Mouse (Mus musculus) stomach, embryonic 16.5 days (tissue): ENCODE measurements around the gene Myog. TPM values are rescaled to one million over a fixed set of nuclear protein-coding genes. Genes with fewer than 3 reads are reported as not detected.

ENCODE experiments used
- ATAC-seq: fragments of 200-750 bp; cut with Nextera tagmentation; 2 replicates; pipeline ENCODE4 v1.8.0; 2017; ENCODE audit warnings: moderate number of reproducible peaks, moderate TSS enrichment; ENCODE audit not compliant: insufficient read depth, low FRiP score
- H3K27ac ChIP-seq: fragments of 300-500 bp; sonication (generic); 2 replicates; pipeline ENCODE4 v1.5.1; 2014; ENCODE audit warnings: low read length
- H3K27me3 ChIP-seq: fragments of 300-500 bp; sonication (generic); 2 replicates; pipeline ENCODE4 v1.6.1; 2014; ENCODE audit warnings: low read length, control low read depth, mixed read lengths; ENCODE audit not compliant: control insufficient read depth, insufficient read depth
- H3K36me3 ChIP-seq: fragments of 300-500 bp; sonication (generic); 2 replicates; pipeline ENCODE4 v1.6.1; 2014; ENCODE audit warnings: low read length; ENCODE audit not compliant: control insufficient read depth, insufficient read depth
- H3K4me1 ChIP-seq: fragments of 300-500 bp; sonication (generic); 2 replicates; pipeline ENCODE4 v1.6.1; 2014; ENCODE audit warnings: low read length, control low read depth, mixed read lengths; ENCODE audit not compliant: control insufficient read depth, insufficient read depth
- H3K4me2 ChIP-seq: fragments of 300-500 bp; sonication (generic); 2 replicates; pipeline ENCODE4 v1.6.1; 2014; ENCODE audit warnings: low read depth, low read length, mixed read lengths
- H3K4me3 ChIP-seq: fragments of 300-500 bp; sonication (generic); replicated peaks from 2 replicates; pipeline ENCODE4 v1.5.1; 2014; ENCODE audit warnings: mild to moderate bottlenecking, low read length
- H3K9ac ChIP-seq: fragments of 300-500 bp; sonication (generic); 2 replicates; pipeline ENCODE4 v1.6.1; 2014; ENCODE audit warnings: low read length
- H3K9me3 ChIP-seq: fragments of 300-500 bp; sonication (generic); replicated peaks from 2 replicates; pipeline ENCODE4 v1.6.1; 2016; ENCODE audit warnings: low read length, control low read depth; ENCODE audit not compliant: control insufficient read depth
- WGBS: fragments of 180-500 bp; shearing (Covaris S2); extraction: QIAGEN DNeasy Blood & Tissue Kit; methylation state at CpG from one replicate; pipeline ENCODE4 v1.1.7; 2014; 5-methylcytosine and 5-hydroxymethylcytosine counted together
- polyA plus RNA-seq: library from polyadenylated mRNA; unstranded; fragments of >200 nt; fragmentation: Nextera tagmentation; extraction: Ambion mirVana; gene quantifications from 2 replicates; pipeline ENCODE4 v1.2.1, GENCODE M21; 2015

Myog gene
- polyA plus RNA-seq, 1 experiment from 2014 or later: 28.7 TPM

DNA sequence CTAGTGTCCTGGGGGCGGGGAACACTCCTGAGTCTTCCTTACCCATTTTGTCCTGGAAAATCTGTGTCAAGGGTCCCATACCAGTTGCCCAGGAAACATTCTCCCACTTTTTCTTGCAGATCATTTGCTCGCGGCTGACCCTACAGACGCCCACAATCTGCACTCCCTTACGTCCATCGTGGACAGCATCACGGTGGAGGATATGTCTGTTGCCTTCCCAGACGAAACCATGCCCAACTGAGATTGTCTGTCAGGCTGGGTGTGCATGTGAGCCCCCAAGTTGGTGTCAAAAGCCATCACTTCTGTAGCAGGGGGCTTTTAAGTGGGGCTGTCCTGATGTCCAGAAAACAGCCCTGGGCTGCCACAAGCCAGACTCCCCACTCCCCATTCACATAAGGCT is 1.8 kb downstream of the Myog start:
- H3K4me3 ChIP-seq: no peak overlapping the region
- H3K9me3 ChIP-seq: peaks cover 4% of the 10 kb centered on the region; the same call in 1 of the 2 replicates
- WGBS: 72% methylated on average over 8 of the region's 8 CpGs
- H3K4me1 ChIP-seq: no peaks in the 10 kb centered on the region
- H3K27me3 ChIP-seq: no peaks in the 10 kb centered on the region
- no peak overlapping the region for H3K4me2 ChIP-seq
- no peaks in the 10 kb centered on the region for H3K36me3 ChIP-seq
- ATAC-seq: no peak
- no peak overlapping the region for H3K27ac ChIP-seq
- no peak overlapping the region for H3K9ac ChIP-seq

DNA sequence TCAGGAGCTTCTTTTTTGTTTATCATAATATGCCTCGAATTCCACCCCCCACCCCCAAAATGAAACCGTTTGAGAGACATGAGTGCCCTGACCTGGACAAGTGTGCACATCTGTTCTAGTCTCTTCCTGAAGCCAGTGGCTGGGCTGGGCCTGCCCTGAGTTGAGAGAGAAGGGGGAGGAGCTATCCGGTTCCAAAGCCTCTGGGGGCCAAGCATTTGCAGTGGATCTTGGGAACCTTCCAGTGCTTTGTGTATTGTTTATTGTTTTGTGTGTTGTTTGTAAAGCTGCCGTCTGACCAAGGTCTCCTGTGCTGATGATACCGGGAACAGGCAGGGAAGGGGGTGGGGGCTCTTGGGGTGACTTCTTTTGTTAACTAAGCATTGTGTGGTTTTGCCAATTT is 2.3 kb downstream of the Myog start:
- H3K27me3 ChIP-seq: no peaks in the 10 kb centered on the region
- 27% methylated on average over 5 of the region's 5 CpGs for WGBS
- H3K4me3 ChIP-seq: no peak overlapping the region
- H3K9me3 ChIP-seq: peaks cover 4% of the 10 kb centered on the region; the same call in 1 of the 2 replicates
- no peak overlapping the region for H3K9ac ChIP-seq
- no peak overlapping the region for H3K4me2 ChIP-seq
- no peak overlapping the region for H3K27ac ChIP-seq
- ATAC-seq: no peak
- H3K4me1 ChIP-seq: no peaks in the 10 kb centered on the region
- H3K36me3 ChIP-seq: no peaks in the 10 kb centered on the region

DNA sequence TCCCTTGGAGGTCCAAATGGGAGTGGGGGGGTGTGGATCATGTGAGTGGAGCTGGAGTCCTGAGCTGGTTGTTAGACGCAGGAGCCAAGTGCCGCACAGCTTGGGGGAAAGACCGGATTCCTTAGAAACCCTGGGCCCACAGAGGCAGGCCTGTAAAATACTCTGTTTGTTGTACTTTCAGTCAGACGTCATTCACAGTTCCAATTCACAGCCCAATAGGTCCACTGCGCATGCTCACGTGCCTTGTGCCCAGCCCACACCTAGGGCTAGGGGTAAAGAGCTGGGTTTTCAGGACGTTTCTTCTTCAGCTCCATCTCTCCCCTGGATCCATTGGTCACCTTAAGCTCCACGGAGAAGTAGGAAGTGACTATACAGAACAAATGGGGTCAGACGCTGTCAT is 2.8 kb downstream of the Myog start:
- no peaks in the 10 kb centered on the region for H3K4me1 ChIP-seq
- ATAC-seq: no peak
- H3K9me3 ChIP-seq: peaks cover 4% of the 10 kb centered on the region; the same call in 1 of the 2 replicates
- H3K9ac ChIP-seq: no peak overlapping the region
- H3K4me3 ChIP-seq: no peak overlapping the region
- no peak overlapping the region for H3K4me2 ChIP-seq
- no peak overlapping the region for H3K27ac ChIP-seq
- no peaks in the 10 kb centered on the region for H3K36me3 ChIP-seq
- H3K27me3 ChIP-seq: no peaks in the 10 kb centered on the region
- WGBS: 58% methylated on average over 9 of the region's 9 CpGs

DNA sequence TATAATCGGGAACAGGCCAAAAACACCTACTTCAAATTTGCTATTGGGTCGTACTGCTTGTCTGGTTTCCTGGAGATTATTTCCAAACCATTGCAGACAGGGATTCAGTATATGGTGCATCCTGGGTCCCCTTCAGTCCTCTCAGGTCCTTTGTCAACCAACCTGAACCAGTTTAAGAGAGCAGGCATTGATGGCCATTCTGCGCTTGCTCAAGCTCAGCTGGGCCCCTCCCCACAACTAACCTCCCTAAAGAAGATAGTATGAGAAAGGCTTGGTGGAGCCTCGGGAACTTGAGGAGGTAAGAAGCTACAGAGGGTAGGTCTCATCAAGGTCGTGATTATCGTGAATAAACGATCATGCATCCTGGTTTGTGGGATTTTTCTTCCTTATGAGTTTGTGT is 3.5 kb downstream of the Myog start:
- Histone ChIP-seq H3K4me1 (no peaks in the 10 kb centered on the region), H3K27me3 (0 out of 2 replicates have a peak, but pooled peaks cover 3% of the 10 kb centered on the region), H3K9ac (no peak overlapping the region), H3K36me3 (no peaks in the 10 kb centered on the region), H3K27ac (no peak overlapping the region), H3K4me3 (no peak overlapping the region), H3K9me3 (peaks cover 4% of the 10 kb centered on the region; the same call in 1 of the 2 replicates), H3K4me2 (no peak overlapping the region)
- ATAC-seq: no peak
- 84% methylated on average over 7 of the region's 7 CpGs for WGBS

DNA sequence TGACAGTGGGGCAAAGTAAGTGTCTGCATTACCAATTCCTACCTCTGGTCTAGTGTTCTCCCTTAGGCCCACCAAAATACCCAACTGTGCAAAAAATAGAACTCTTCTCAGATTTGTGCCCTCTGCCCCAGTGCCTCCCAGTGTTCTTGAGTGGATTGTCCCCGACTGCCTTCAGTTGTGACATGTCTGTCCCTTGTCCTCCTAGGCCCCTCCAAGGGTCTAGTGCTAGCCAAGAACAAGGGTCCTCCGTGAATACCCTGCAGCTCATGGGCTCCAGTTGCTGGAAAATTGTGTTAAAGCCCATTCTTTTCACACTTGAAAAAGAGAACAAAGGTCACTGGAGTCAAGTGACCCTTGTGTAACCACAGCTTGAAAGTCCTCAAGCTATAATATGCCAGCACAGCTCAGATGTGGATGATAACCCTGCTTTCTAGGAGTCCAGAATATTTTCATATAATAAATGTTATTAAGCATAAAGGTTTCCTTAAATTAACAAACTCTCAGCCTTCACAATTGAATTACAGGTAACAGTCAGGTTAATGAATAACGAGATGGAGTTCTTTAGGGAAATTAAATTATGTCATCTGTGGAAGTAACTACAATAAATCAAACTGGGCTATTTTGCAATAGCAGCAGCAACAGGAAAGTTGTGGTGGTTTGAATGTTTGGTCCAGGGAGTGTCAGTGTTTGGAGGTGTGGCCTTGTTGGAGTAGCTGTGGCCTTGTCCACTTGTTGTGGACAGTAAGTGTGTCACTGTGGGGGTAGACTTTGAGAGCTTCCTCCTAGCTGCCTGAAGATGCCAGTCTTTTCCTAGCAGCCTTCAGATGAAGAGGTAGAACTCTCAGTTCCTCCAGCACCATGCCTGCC is 4.2 kb downstream of the Myog start:
- no peak for ATAC-seq
- H3K27me3 ChIP-seq: peaks cover 3% of the 10 kb centered on the region; the same call in 1 of the 2 replicates
- H3K36me3 ChIP-seq: no peaks in the 10 kb centered on the region
- H3K27ac ChIP-seq: peak overlapping the region; percentile 11; the same call in 1 of the 2 replicates
- no peak overlapping the region for H3K4me3 ChIP-seq
- H3K4me1 ChIP-seq: no peaks in the 10 kb centered on the region
- WGBS: 63% methylated on average over 3 of the region's 3 CpGs
- H3K4me2 ChIP-seq: no peak overlapping the region
- H3K9me3 ChIP-seq: peaks cover 4% of the 10 kb centered on the region; the same call in 1 of the 2 replicates
- H3K9ac ChIP-seq: no peak overlapping the region

DNA sequence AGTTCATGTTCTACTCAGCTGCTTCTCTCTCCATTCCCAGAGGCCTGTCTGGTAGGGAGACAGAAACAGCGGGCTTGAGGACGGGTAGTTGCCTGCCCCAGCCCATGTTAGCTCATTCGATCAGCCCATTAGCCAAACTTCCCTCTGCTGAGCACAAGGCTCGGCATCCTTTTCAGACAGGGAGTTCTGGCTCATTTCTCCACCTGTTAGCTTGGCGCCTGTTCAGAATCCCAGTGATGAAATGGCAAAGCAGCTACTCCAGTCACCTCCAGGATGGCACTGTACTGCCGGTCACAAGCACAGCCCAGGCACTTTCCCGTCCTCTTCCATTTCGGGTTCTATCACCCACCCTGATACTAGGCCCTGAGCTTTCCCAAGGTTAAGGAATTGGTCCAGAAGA is 7.5 kb downstream of the Myog start:
- Histone ChIP-seq H3K4me2 (no peak overlapping the region), H3K9ac (no peak overlapping the region), H3K4me3 (no peak overlapping the region), H3K27me3 (peaks cover 11% of the 10 kb centered on the region), H3K27ac (no peak overlapping the region), H3K36me3 (no peaks in the 10 kb centered on the region), H3K4me1 (peaks cover under 1% of the 10 kb centered on the region; the same call in 1 of the 2 replicates), H3K9me3 (peaks cover 4% of the 10 kb centered on the region; the same call in 1 of the 2 replicates)
- no peak for ATAC-seq
- WGBS: 87% methylated on average over 8 of the region's 8 CpGs

DNA sequence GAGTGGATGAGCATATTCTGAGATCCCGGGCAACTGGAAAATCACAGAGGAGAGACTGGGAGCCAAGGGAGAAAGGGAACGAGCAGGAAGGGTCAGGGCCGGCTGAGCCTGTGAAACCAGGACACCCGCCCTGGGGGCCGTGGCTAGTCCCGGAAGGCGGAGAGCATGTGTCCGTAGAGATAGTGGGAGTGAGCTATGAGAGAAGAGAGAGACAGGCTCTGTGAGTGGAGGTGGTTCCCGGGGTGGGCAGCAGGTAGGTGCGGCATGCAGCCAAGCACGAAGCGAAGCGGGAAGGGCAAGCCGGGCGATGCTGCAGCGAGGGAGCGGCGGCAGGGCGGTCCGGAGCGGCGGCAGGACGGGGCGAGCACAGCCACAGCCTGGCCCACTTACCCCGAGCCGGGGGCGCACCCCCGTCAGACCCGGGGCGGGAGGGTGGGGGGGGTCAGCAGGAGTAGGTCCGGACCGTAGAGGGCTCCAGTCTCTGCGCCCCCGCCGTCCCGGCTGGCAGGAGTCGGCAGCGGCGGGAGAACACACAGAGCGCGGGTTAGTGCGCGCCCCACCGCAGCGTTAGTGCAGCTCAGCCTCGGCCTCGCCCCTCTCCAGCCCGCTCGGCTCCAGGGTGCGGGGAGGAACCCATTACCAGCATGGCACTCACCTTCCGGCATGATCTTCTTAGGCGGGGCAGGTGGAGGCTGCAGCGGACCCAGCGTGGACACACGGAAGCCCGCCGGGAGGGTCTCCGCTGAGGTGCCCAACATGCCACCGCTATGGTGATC is 9.0 kb downstream of the Myog start:
- H3K4me1 ChIP-seq: peaks cover 11% of the 10 kb centered on the region; the same call in 1 of the 2 replicates
- ATAC-seq: peak; percentile 35; the same call in 1 of the 2 replicates
- peaks cover 11% of the 10 kb centered on the region for H3K27me3 ChIP-seq
- 5% methylated on average over 56 of the region's 59 CpGs for WGBS
- H3K27ac ChIP-seq: no peak overlapping the region
- peak overlapping the region; percentile 57 for H3K4me3 ChIP-seq
- no peaks in the 10 kb centered on the region for H3K36me3 ChIP-seq
- peaks cover 4% of the 10 kb centered on the region; the same call in 1 of the 2 replicates for H3K9me3 ChIP-seq
- H3K4me2 ChIP-seq: peak overlapping the region; percentile 74
- peak overlapping the region; percentile 73 for H3K9ac ChIP-seq

DNA sequence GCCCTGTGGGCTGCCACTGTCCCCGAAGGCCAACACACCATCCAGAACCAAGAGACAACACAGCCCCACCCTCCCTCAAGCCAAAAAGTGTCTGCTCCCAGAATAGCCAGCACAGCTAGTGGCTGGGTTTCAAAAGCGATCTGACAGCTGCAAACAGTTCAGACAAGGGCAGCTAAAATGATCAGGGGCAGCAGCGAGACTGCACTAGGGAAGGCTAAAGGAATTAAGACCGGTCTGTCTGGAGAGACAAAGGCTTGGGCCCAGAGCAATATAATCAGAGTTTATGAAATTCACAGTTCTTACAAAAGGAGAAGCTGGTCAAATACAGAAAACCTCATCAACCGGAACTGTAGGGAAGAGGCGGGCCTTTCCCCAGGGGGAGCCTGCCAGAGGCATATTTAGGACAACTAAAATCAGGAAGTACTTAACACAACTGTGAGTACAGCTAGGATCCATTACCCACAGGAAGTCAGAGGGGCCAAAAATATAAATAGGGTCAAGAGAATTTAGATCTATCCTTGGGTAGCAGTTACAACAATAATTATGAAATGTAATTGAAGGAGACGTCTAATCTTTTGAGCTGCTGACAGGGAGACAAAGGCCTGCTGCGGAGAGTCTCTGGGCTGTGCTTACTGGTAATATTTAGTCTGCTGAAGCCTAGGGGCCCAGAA is 12.9 kb downstream of the Myog start:
- WGBS: 21% methylated on average over 8 of the region's 8 CpGs
- Histone ChIP-seq H3K4me1 (peaks cover 11% of the 10 kb centered on the region; the same call in 1 of the 2 replicates), H3K27ac (peak overlapping the region; percentile 80), H3K27me3 (peaks cover 11% of the 10 kb centered on the region), H3K9me3 (no peaks in the 10 kb centered on the region), H3K9ac (0 out of 2 replicates have a peak overlapping the region, but pooled peaks have one; percentile 36), H3K4me3 (no peak overlapping the region), H3K36me3 (no peaks in the 10 kb centered on the region), H3K4me2 (0 out of 2 replicates have a peak overlapping the region, but pooled peaks have one; percentile 5)
- ATAC-seq: peak; percentile 37; the same call in 1 of the 2 replicates
